Mouse (Mus musculus) fat pad, adult 2 months (tissue): ENCODE data around the gene Thoc7.
"Not testable (repeated sequence)": the region's sequence is repeated elsewhere in the genome, so short reads cannot be mapped to it uniquely, and the experiment has no call there.

Experiments
- DNase-seq: peaks from one replicate; pipeline ENCODE4 v3.0.0-alpha.2; 2011; ENCODE audit warnings: low read depth, low spot score; ENCODE audit errors: extremely low read depth

The Thoc7 gene

DNA sequence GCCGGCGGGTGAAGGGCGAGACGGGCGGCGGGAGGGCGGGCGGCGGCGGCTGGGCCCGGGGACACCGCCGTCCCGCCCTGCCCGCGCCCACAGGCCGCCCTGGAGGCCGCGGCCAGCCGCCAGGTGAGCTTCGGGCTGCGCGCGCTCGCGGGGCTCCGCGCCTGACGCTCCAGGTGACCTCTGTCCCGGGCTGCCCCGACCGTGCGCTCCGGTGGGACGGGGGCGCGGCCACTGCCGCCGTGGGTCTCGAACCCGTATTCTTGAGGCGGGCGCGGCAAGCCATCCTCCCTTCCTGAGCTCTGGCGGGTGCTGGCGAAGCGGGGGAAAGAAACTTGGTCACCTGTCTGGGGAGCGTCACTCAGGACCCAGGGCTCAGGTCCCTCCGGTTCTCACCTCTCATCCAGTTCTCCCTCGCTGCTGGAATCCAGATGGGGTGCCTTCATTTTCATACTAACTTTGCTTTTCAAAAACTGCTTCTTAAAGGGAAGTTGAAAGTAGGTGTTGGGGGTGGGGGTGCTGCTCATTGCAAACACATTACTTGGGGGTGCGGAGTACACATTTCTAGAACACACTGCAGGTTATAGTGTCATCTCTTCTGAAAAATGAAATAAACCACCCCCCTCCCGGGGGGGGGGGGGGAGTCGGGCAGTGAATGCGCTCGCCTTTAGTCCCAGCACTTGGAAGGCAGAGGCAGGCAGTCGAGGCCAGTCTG is at the start of gene Thoc7, which contains the start of gene Atxn7:
Gene Thoc7 (minus strand): TSS at position 452 of the 712 bp plus-strand sequence.
Gene Atxn7 (plus strand): TSS at position 40 of the 712 bp plus-strand sequence.
- no peak for DNase-seq

GRCm38 (mm10) chr14:14009712-14010111 is 48.1 kb upstream of the Thoc7 start:
- DNase-seq, result no peak

DNA sequence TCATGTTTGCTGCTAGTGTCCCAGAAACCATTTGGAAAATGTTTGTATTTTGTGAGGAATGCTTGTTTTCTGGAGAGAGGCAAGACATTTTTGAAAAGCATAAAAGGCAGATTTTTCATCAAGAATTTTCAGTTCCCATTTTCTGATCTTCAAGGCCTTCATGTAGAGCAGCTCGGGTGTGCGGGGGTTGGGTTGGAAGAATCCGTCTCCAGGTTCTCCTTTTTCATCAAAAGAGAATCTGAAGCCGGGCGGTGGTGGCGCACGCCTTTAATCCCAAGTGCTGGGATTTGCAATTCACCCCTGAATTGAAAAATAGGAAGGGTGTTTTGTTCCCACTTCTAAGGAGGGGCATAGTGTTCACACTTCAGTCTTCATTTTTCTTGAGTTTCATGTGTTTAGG is 41.1 kb upstream of the Thoc7 start:
- DNase-seq, result no peak

- DNase-seq, result no peak
These were observed 33.8 kb upstream of the Thoc7 start for GRCm38 (mm10) chr14:13995206-13996097.

DNA sequence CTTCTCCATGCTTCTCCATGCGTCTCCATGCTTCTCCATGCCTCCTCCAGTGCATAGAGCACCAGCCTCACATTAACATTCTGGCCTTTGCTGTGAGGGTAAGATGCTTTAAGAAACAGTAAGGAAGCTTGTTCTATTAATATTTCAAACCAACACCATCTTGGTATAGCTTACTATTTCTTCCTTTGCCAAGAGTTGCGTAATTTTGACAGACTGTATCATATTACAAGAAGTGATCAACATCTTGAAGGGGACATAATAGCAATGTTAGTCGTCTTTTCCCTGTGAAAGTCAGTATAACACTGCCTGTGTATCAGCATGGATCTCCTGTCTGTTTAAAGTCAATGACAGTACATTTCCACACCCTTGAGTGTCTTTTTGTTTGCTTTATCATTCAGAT is 29.1 kb upstream of the Thoc7 start:
- no peak for DNase-seq

GRCm38 (mm10) chr14:13988397-13988796 is 26.7 kb upstream of the Thoc7 start:
- no peak for DNase-seq

GRCm38 (mm10) chr14:13982174-13982573 is 20.5 kb upstream of the Thoc7 start:
- no peak for DNase-seq

DNA sequence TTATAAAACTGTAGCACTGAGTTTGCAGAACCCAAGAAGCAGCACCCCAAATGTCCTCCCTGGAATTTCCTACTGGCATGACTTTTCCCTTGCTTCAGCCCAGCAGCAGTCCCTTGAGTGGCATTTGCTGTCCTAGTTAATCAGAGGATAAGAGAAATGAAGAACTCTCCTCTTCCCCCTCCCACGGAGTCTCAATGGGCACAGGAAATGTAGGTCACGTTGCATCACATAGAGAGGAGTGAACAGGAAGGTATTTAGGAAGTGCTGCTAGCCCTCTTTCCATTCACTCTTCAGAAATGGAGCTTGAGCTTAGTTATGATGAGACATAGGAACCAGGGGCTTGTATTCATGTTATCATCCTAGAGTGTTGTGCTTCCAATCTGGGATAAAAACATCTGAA is 19.6 kb upstream of the Thoc7 start:
- DNase-seq, result no peak

- DNase-seq, result no peak
These were observed 15.8 kb upstream of the Thoc7 start for GRCm38 (mm10) chr14:13977498-13977897.

- no peak for DNase-seq
These were observed 10.1 kb upstream of the Thoc7 start for GRCm38 (mm10) chr14:13971644-13972234.

GRCm38 (mm10) chr14:13970513-13970912 is 8.9 kb upstream of the Thoc7 start:
- DNase-seq, result no peak

DNA sequence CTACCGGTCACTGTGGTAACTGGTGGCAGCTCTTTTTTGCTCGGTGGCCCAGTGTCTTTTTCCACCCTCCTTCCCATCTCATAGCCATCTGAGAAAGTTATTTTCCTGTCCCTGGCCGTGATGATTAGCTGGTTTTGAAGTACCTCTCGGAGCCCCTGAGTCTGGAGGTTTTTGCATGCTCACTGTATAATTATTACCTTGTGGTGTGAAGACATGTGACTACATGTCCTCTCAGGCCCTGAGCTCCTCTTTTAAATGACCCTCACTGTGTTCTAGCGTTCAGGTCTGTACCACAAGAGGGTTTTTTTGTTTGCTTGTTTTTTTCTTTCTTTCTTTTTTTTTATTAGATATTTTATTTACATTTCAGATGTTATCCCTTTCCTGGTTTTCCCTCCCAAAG is 6.8 kb upstream of the Thoc7 start:
- no peak for DNase-seq

DNA sequence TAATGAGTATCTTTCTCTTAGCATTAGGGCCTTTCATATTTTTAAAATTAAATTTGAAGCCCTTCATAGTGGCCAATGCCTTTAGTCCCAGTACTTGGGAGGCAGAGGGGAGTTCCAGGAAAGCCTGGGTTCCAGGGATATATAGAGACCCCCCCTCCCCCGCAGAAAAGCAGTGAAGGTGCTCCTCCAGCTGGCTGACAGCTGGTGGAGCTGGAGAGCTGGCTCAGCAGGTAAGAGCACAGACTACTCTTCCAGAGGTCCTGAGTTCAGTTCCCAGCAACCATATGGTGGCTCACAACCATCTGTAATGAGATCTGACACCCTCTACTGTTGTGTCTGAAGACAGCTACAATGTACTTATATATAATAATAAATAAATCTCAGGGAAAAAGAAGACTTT is 6.0 kb upstream of the Thoc7 start:
- no peak for DNase-seq

DNA sequence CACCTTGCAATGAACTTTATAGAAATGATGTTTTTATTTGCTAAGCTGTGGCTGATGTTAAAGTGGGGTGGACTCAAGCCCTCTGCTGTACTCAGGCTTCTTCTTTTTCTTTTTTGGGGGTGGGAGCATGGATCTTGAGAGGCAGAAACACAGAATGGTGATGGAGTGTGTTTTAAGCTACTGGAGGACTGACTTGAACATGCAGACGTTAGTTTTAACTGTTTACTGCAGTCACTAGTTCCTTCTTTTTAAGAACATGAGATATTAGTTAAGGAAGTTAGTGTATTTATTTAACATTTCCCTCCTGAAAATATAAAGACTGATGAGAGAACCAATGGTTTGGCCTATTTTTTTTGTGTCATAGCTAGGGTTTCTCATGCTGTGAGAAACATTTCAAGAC is 1.9 kb upstream of the Thoc7 start:
- DNase-seq, result no peak

DNA sequence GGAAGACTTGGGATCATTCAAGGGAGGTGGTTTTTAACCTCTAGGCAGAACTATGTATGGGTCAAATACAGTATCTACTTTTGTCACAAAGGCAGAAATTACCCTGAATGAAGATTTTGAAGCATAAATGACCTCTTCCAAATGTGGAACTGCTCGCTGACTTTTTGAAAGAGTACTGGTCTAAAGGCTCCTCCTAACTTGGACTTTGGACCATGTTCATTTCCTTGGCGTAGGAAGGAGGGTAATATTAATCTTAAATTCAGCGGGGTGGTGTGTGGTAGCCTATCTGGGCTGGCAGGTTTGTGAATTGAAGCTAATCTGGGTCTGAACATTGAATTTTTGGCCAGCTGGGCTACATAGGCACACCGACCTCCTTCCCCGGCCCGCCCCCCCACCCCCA is 824 bp upstream of the Thoc7 start:
- no peak for DNase-seq

DNA sequence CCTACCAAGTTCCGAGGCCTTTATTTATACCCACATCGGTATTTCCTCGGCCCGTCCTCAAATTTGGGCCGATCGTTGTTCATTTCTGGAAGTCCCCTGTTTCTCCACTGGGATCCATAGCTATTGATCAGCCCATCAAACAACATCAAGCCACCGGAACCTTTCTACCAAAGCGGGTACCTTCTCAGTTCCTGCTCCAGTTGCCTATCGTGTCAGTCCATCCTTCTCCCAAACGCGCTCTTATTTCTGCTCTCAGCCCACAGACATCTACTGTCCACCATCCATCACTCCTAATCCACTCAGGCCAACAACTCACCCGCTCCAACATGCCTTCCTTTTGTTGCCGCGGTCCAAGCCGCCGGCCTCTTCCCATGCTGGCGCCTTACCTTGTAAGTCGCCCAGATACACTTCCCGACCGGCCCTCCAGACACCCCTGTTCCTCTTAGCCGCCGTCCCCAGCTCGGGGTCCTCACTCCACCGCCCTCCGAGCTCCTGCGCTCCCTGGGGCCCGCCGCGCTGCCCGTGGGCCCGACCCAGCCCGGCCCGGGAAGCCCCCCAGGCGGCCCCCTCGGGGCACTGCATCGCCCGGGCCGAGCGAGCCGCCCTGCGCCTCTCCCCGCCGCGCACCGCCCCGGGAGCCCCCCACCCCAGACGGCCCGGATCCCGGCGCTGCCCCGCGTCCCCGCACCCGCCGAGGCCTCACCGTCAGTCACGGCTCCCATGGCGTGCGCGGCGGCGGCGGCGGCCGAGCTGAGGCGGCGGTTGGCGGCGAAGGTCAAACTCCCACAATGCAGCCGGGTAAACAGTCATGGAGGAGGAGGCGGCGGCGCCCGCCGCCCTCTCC is 948 bp downstream of the Thoc7 start:
- DNase-seq, result no peak

DNA sequence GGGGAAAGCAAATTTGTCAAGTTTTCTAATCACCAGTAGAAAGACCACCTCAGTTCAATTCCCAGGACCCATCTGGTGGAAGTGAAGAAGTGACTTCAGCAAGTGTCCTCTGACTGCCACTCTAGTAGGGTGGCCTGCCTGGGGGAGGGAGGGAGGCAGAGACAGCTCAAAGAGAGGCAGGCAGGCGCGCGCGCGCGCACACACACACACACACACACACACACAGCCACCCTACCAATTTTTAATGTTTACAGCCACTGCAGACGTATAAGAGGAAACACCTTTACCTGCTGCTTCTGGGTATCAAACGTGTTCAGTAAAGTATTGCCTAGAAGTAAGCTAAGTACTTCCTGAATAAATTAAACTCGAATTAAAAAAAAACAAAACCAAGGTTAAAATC is 1.6 kb downstream of the Thoc7 start:
- no peak for DNase-seq

DNA sequence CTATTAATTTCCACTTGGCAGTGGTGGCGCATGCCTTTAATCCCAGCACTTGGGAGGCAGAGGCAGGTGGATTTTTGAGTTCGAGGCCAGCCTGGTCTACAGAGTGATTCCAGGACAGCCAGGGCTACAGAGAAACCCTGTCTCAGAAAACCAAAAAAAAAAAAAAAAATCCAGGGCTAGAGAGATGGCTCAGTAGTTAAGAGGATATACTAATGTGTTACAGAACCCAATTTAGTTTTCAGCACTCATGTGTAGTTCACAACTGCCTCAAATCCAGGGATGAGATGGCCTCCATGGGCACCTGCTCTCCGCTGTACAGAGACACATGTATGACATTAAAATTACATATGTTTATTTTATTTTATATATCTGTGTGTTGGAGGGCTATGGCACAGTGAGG is 9.5 kb downstream of the Thoc7 start:
- not testable (repeated sequence) for DNase-seq

DNA sequence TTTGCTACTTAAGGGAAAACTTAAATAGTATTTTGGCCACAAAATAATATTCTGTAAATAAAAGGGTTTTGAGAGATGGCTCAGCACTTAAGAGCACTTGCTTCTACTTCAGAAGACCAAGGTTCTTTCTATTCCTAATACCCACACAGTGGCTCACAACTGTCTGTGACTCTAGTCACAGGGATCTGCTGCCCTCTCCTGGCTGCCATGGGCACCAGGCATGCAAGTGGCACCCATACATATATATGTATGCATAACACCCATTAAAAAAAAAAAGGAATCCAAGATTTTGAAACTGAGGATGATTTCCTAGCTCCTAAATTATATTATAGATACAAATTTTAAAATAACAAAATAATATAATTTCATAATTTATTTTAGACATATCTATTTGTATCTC is 11.3 kb downstream of the Thoc7 start:
- DNase-seq, result no peak

DNA sequence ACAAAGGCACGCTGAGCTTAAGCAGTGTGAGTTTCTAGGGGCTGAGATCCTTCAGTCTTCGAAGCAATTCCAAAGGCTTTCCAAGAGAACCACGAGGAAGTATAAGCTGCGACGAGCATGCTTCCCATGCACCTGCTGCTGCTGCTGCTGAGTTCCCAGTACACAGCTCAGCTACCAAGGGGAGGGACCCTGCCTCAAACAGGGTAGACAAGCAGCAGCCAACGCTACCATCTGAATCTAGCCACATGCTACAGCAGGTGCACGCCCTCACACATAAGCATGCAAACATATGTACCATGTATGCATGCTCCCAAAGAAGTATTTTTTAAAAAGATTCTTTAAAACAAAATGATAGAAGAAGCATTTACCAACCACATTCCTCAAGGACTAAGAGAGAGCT is 13.3 kb downstream of the Thoc7 start:
- DNase-seq, result no peak

DNA sequence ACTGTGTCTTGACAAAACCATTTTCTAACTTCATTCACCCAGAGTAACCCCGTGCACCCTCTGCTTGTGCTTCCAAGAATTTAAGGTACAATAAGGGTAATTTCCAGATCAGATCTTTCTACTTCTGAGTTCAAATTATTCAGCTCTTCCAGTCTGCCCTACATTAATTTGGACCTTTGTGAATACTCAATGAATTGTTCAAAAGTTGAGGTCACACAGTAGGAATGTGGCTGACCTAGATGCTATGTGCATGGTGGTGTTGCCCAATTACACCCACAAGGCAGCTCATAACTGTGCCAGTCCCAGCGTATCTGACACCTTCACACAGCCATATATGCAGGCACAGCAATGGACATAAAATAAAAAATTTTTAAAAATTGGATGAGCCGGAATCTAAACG is 17.0 kb downstream of the Thoc7 start:
- DNase-seq, result no peak
